In the genomic region with DNA sequence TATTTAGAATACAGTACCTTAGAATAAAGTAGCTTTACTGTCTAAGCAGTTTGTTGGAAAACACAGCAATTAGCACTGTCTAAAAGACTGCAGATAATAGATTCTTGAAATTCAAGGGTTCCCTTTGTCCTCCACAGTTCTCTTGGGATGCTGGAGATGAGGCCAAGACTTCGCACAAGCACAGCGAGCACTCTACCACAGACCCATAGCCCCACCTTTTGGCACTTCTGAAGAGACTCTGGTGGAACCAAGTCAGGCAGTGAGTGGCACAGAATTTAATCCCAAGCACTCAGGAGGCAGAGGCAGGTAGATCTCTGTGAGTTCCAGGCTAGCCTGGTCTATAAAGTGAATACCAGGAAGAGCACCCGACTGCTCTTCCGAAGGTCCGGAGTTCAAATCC, we compare ENCODE assay signal across 20 mouse cellular contexts.
DNase-seq lines count a peak whose midpoint lies in the region; ATAC-seq and TF ChIP-seq lines count a peak whose summit lies in the region.
"Had no signal": no experiment of that assay in that cellular context is flagged by ENCODE, and none has a peak within 500 bp of the region (broad histone marks: within the 10 kb centered on the region; RNA-seq: fewer than 3 reads in every experiment).

No protein-coding gene starts in this region.

- H3K4me3 ChIP-seq in liver, postnatal 0 days (ENCODE audit: low read depth, low read length): no peak overlapping the region
- no peak overlapping the region for H3K4me3 ChIP-seq in liver, embryonic 12.5 days
- peak overlapping the region in 1 of 2 experiments; percentile 66; a peak in 2 of 4 replicates for H3K4me3 ChIP-seq in ES-E14 (ENCODE audit: insufficient read depth in 1 of 2, low read depth in 1 of 2, low read length in 2 of 2, poor library complexity in 1 of 2, severe bottlenecking in 1 of 2)
- no peak overlapping the region for H3K4me3 ChIP-seq in thymus, adult 2 months (ENCODE audit: control insufficient read depth, insufficient read depth, low read length)
- H3K4me3 ChIP-seq: embryonic facial prominence, embryonic 13.5 days; heart, embryonic 10.5 days; myocyte had no signal

- WGBS in liver, postnatal 0 days (ENCODE audit: insufficient replicate concordance): 87% methylated on average over 5 of the region's 5 CpGs
- 91% methylated on average over 5 of the region's 5 CpGs for WGBS in liver, embryonic 12.5 days (ENCODE audit: insufficient replicate concordance)
- WGBS in thymus, adult 2 months: 96% methylated on average over 5 of the region's 5 CpGs

- no peak for TF ChIP-seq POLR2A in brain, embryonic 14.5 days (IDR thresholded peaks at IDR 0.05; ENCODE audit: borderline replicate concordance, extremely low read depth, insufficient read depth, insufficient read length, poor library complexity, severe bottlenecking)
- no peak for TF ChIP-seq POLR2A in thymus, adult 2 months (IDR thresholded peaks at IDR 0.05; ENCODE audit: control insufficient read depth, extremely low read depth, insufficient read depth, low read length, poor library complexity)

- no peak for TF ChIP-seq EP300 in liver, postnatal 0 days (IDR thresholded peaks at IDR 0.05; ENCODE audit: low read depth)

- no peak overlapping the region for H3K4me2 ChIP-seq in liver, postnatal 0 days (ENCODE audit: low read depth, low read length)
- no peak overlapping the region for H3K4me2 ChIP-seq in liver, embryonic 12.5 days

- no peak overlapping the region for H3K9ac ChIP-seq in liver, postnatal 0 days (replicated peaks)
- no peak overlapping the region for H3K9ac ChIP-seq in liver, embryonic 12.5 days
- H3K9ac ChIP-seq in ES-E14 (ENCODE audit: insufficient read depth, low read depth, low read length, poor library complexity, severe bottlenecking): no peak overlapping the region; the same call in 1 of the 2 replicates
- H3K9ac ChIP-seq: embryonic facial prominence, embryonic 13.5 days had no signal

- H3K4me1 ChIP-seq in liver, postnatal 0 days (ENCODE audit: insufficient read depth): peaks cover 27% of the 10 kb centered on the region
- peaks cover 35% of the 10 kb centered on the region for H3K4me1 ChIP-seq in liver, embryonic 12.5 days
- H3K4me1 ChIP-seq in ES-E14 (ENCODE audit: control insufficient read depth in 2 of 2, insufficient read depth in 2 of 2, low read length in 2 of 2, poor library complexity in 1 of 2): peaks cover 3 to 11% of the 10 kb centered on the region in 2 experiments; a peak in 3 of 4 replicates
- peaks cover 27% of the 10 kb centered on the region for H3K4me1 ChIP-seq in thymus, adult 2 months (replicated peaks; ENCODE audit: control insufficient read depth, insufficient read depth, low read length)

- in situ Hi-C loops in ES-E14 (cut with MboI; ENCODE audit: low sequenced_read_pairs in 2 of 2, unreplicated experiment in 2 of 2): no loop called here

- peak; percentile 35 for TF ChIP-seq CTCF in liver, postnatal 0 days (IDR thresholded peaks at IDR 0.05; ENCODE audit: low read depth)
- TF ChIP-seq CTCF in brain, embryonic 14.5 days (IDR thresholded peaks at IDR 0.05; ENCODE audit: borderline replicate concordance, extremely low read depth, insufficient read depth, insufficient read length): no peak
- no peak for TF ChIP-seq CTCF in thymus, adult 2 months (IDR thresholded peaks at IDR 0.05; ENCODE audit: borderline replicate concordance, control insufficient read depth, extremely low read depth, insufficient read depth, low read length, poor library complexity)

- DNase-seq in CD4-positive, CD25-positive, alpha-beta regulatory T cell, adult 2 months (ENCODE audit: low read depth, low spot score): peak; percentile 53
- no peak for DNase-seq in liver, postnatal 0 days
- no peak for DNase-seq in ES-E14 (ENCODE audit: low read depth, low spot score)
- DNase-seq in brain, embryonic 14.5 days (ENCODE audit: low read depth): peak; percentile 23
- no peak for DNase-seq in urinary bladder, postnatal 4 days (ENCODE audit: low spot score in 2 of 2)
- no peak for DNase-seq in thymus, adult 2 months
- DNase-seq: adrenal gland, adult 8-10 months; cerebellum, adult 9-11 months; heart, postnatal 10 days; layer of hippocampus, postnatal 36 days; lung, adult 18-20 months; lung, postnatal 14 days; midbrain, embryonic 14.5 days had no signal

- H3K36me3 ChIP-seq in liver, postnatal 0 days (replicated peaks; ENCODE audit: insufficient read depth, low read length): no peaks in the 10 kb centered on the region
- H3K36me3 ChIP-seq in liver, embryonic 12.5 days: no peaks in the 10 kb centered on the region
- no peaks in the 10 kb centered on the region for H3K36me3 ChIP-seq in ES-E14 (ENCODE audit: control insufficient read depth, insufficient read depth, low read length, poor library complexity, severe bottlenecking)
- no peaks in the 10 kb centered on the region for H3K36me3 ChIP-seq in thymus, adult 2 months (ENCODE audit: control insufficient read depth, insufficient read depth, low read length)
- H3K36me3 ChIP-seq: embryonic facial prominence, embryonic 13.5 days; G1E; heart, embryonic 10.5 days had no signal

- no peak for ATAC-seq in CD4-positive, CD25-positive, alpha-beta regulatory T cell, adult 4 months
- no peak for ATAC-seq in liver, postnatal 0 days
- no peak for ATAC-seq in liver, embryonic 12.5 days
- ATAC-seq: forebrain, embryonic 16.5 days had no signal

- H3K27me3 ChIP-seq in liver, postnatal 0 days (ENCODE audit: insufficient read depth, low read length): no peaks in the 10 kb centered on the region
- H3K27me3 ChIP-seq in liver, embryonic 12.5 days (replicated peaks): no peaks in the 10 kb centered on the region
- H3K27me3 ChIP-seq in thymus, adult 2 months (ENCODE audit: control insufficient read depth, insufficient read depth, low read length): no peaks in the 10 kb centered on the region
- H3K27me3 ChIP-seq: embryonic facial prominence, embryonic 13.5 days had no signal

- no peaks in the 10 kb centered on the region for H3K9me3 ChIP-seq in liver, postnatal 0 days (ENCODE audit: low read length)
- H3K9me3 ChIP-seq in liver, embryonic 12.5 days (replicated peaks): no peaks in the 10 kb centered on the region
- no peaks in the 10 kb centered on the region for H3K9me3 ChIP-seq in ES-E14 (ENCODE audit: control insufficient read depth, insufficient read depth, low read depth, low read length)
- H3K9me3 ChIP-seq: embryonic facial prominence, embryonic 13.5 days; G1E; heart, embryonic 10.5 days had no signal

- H3K27ac ChIP-seq in liver, postnatal 0 days (ENCODE audit: low read depth): no peak overlapping the region
- no peak overlapping the region for H3K27ac ChIP-seq in liver, embryonic 12.5 days
- H3K27ac ChIP-seq in ES-E14 (ENCODE audit: insufficient read depth, low read depth, low read length, poor library complexity, severe bottlenecking): peak overlapping the region; percentile 100; the same call in 1 of the 2 replicates
- no peak overlapping the region for H3K27ac ChIP-seq in thymus, adult 2 months (ENCODE audit: control insufficient read depth, insufficient read depth, low read length)

TF ChIP-seq in ES-E14, 5 proteins besides CTCF, POLR2A, EP300 and RAD21:
- TF ChIP-seq ZC3H11A (IDR thresholded peaks at IDR 0.05; ENCODE audit: borderline replicate concordance, low read depth, low read length) (no peak), MAFK (IDR thresholded peaks at IDR 0.05; ENCODE audit: insufficient read depth, low read depth, low read length) (no peak), HCFC1 (IDR thresholded peaks at IDR 0.05; ENCODE audit: borderline replicate concordance, insufficient read depth, low read length) (no peak), ZNF384 (IDR thresholded peaks at IDR 0.05; ENCODE audit: low read depth, low read length) (no peak), CHD2 (IDR thresholded peaks at IDR 0.05; ENCODE audit: low read depth, low read length) (no peak)

Comparison
In these comparisons a context has a peak if more than half of its experiments do, and no peak if none do; other contexts are left out.
1. DNase-seq: peak in CD4-positive, CD25-positive, alpha-beta regulatory T cell, adult 2 months (single experiment) and brain, embryonic 14.5 days (single experiment); none in liver, postnatal 0 days (single experiment), ES-E14 (single experiment), urinary bladder, postnatal 4 days (0 of 2) and thymus, adult 2 months (single experiment).